Mouse (Mus musculus) brain, embryonic 14.5 days (tissue): ENCODE measurements around the gene Teddm3.
"Not testable (repeated sequence)": the region's sequence is repeated elsewhere in the genome, so short reads cannot be mapped to it uniquely, and the experiment has no call there.

Experiments
- CTCF ChIP-seq: fragments of 200-500 bp; IDR thresholded peaks from 2 replicates; pipeline ENCODE4 v1.5.1; 2012; ENCODE audit warnings: inconsistent platforms, mild to moderate bottlenecking, moderate library complexity, borderline replicate concordance; ENCODE audit not compliant: insufficient read depth, insufficient read length; ENCODE audit errors: extremely low read depth
- POLR2A ChIP-seq: fragments of 200-500 bp; IDR thresholded peaks from 2 replicates; pipeline ENCODE4 v1.6.1; 2012; ENCODE audit warnings: mild to moderate bottlenecking, inconsistent platforms, borderline replicate concordance; ENCODE audit not compliant: poor library complexity, insufficient read depth, insufficient read length, severe bottlenecking; ENCODE audit errors: extremely low read depth

GRCm38 (mm10) chr16:21122776-21123175, 31.0 kb downstream of the Teddm3 start:
- TF ChIP-seq POLR2A, CTCF: not testable (repeated sequence)
